Mouse (Mus musculus) midbrain, embryonic 11.5 days (tissue): ENCODE measurements around the gene Tbxas1. TPM values are rescaled to one million over a fixed set of nuclear protein-coding genes. Genes with fewer than 3 reads are reported as not detected.
A peak's percentile ranks its signal among the peaks of the same experiment; 100 is the strongest.

Source experiments
- ATAC-seq: fragments of 200-750 bp; cut with Nextera tagmentation; 2 replicates; pipeline ENCODE4 v1.8.0; 2017; ENCODE audit warnings: moderate TSS enrichment, moderate library complexity; ENCODE audit not compliant: low FRiP score
- DNase-seq: peaks from one replicate; pipeline ENCODE4 v3.0.0; 2015; ENCODE audit warnings: low spot score; ENCODE audit errors: missing footprints
- H3K27ac ChIP-seq: fragments of 300-500 bp; sonication (generic); 2 replicates; pipeline ENCODE4 v1.5.1; 2014; ENCODE audit warnings: low read depth, low read length
- H3K27me3 ChIP-seq: fragments of 300-500 bp; sonication (generic); 2 replicates; pipeline ENCODE4 v1.6.1; 2014; ENCODE audit warnings: mild to moderate bottlenecking, low read length, moderate library complexity, mixed read lengths; ENCODE audit not compliant: control insufficient read depth, insufficient read depth
- H3K36me3 ChIP-seq: fragments of 300-500 bp; sonication (generic); 2 replicates; pipeline ENCODE4 v1.6.1; 2014; ENCODE audit warnings: mild to moderate bottlenecking, low read length, moderate library complexity, mixed read lengths; ENCODE audit not compliant: control insufficient read depth, insufficient read depth
- H3K4me1 ChIP-seq: fragments of 300-500 bp; sonication (generic); 2 replicates; pipeline ENCODE4 v1.6.1; 2014; ENCODE audit warnings: low read length; ENCODE audit not compliant: control insufficient read depth, insufficient read depth
- H3K4me2 ChIP-seq: fragments of 300-500 bp; sonication (generic); 2 replicates; pipeline ENCODE4 v1.6.1; 2014; ENCODE audit warnings: mild to moderate bottlenecking, moderate library complexity
- H3K4me3 ChIP-seq: fragments of 300-500 bp; sonication (generic); 2 replicates; pipeline ENCODE4 v1.5.1; 2014; ENCODE audit warnings: low read depth, low read length
- H3K9ac ChIP-seq: fragments of 300-500 bp; sonication (generic); 2 replicates; pipeline ENCODE4 v1.6.1; 2014; ENCODE audit warnings: low read length
- H3K9me3 ChIP-seq: fragments of 300-500 bp; sonication (generic); 2 replicates; pipeline ENCODE4 v1.6.1; 2016; ENCODE audit warnings: low read length; ENCODE audit not compliant: control insufficient read depth
- WGBS: fragments of 180-500 bp; shearing (Covaris S2); extraction: QIAGEN DNeasy Blood & Tissue Kit; methylation state at CpG from one replicate; pipeline ENCODE4 v1.1.7; 2014; 5-methylcytosine and 5-hydroxymethylcytosine counted together
- polyA plus RNA-seq: library from polyadenylated mRNA; unstranded; fragments of >200 nt; fragmentation: Nextera tagmentation; extraction: Ambion mirVana; gene quantifications from 2 replicates; pipeline ENCODE4 v1.2.1, GENCODE M21; 2014

The Tbxas1 gene
- polyA plus RNA-seq, 1 experiment from 2014 or later: 1.5 TPM

- H3K27me3 ChIP-seq: no peaks in the 10 kb centered on the region
- H3K4me1 ChIP-seq: no peaks in the 10 kb centered on the region
- no peaks in the 10 kb centered on the region for H3K36me3 ChIP-seq
- no peak for ATAC-seq
- H3K4me3 ChIP-seq: no peak overlapping the region
- peak; percentile 75 for DNase-seq
- 86% methylated on average over 13 of the region's 13 CpGs for WGBS
- H3K9ac ChIP-seq: no peak overlapping the region
- no peak overlapping the region for H3K4me2 ChIP-seq
- no peak overlapping the region for H3K27ac ChIP-seq
- H3K9me3 ChIP-seq: no peaks in the 10 kb centered on the region
These were observed 51.8 kb downstream of the Tbxas1 start for GRCm38 (mm10) chr6:38926963-38927361.

- Histone ChIP-seq H3K9ac (no peak overlapping the region), H3K36me3 (no peaks in the 10 kb centered on the region), H3K4me3 (no peak overlapping the region), H3K27ac (no peak overlapping the region), H3K4me1 (no peaks in the 10 kb centered on the region), H3K9me3 (no peaks in the 10 kb centered on the region), H3K27me3 (no peaks in the 10 kb centered on the region), H3K4me2 (no peak overlapping the region)
- no peak for DNase-seq
- 86% methylated on average over 3 of the region's 3 CpGs for WGBS
- no peak for ATAC-seq
These were observed 53.3 kb downstream of the Tbxas1 start for GRCm38 (mm10) chr6:38928489-38928888.

GRCm38 (mm10) chr6:38936009-38936408, 60.8 kb downstream of the Tbxas1 start:
- Histone ChIP-seq H3K27ac (no peak overlapping the region), H3K4me1 (no peaks in the 10 kb centered on the region), H3K9me3 (no peaks in the 10 kb centered on the region), H3K4me3 (no peak overlapping the region), H3K27me3 (no peaks in the 10 kb centered on the region), H3K4me2 (no peak overlapping the region), H3K36me3 (no peaks in the 10 kb centered on the region), H3K9ac (no peak overlapping the region)
- no peak for ATAC-seq
- WGBS: 81% methylated on average over 2 of the region's 2 CpGs
- DNase-seq: peak; percentile 44

- no peak for DNase-seq
- H3K9me3 ChIP-seq: no peaks in the 10 kb centered on the region
- no peak overlapping the region for H3K9ac ChIP-seq
- no peak overlapping the region for H3K4me3 ChIP-seq
- WGBS: 84% methylated on average over 6 of the region's 6 CpGs
- H3K27ac ChIP-seq: no peak overlapping the region
- ATAC-seq: no peak
- H3K27me3 ChIP-seq: no peaks in the 10 kb centered on the region
- no peaks in the 10 kb centered on the region for H3K4me1 ChIP-seq
- no peaks in the 10 kb centered on the region for H3K36me3 ChIP-seq
- no peak overlapping the region for H3K4me2 ChIP-seq
These were observed 63.2 kb downstream of the Tbxas1 start for GRCm38 (mm10) chr6:38938421-38938820.

GRCm38 (mm10) chr6:38939096-38939495, 63.9 kb downstream of the Tbxas1 start:
- Histone ChIP-seq H3K9ac (no peak overlapping the region), H3K9me3 (no peaks in the 10 kb centered on the region), H3K4me2 (no peak overlapping the region), H3K4me1 (no peaks in the 10 kb centered on the region), H3K4me3 (no peak overlapping the region), H3K36me3 (no peaks in the 10 kb centered on the region), H3K27ac (no peak overlapping the region), H3K27me3 (no peaks in the 10 kb centered on the region)
- WGBS: 87% methylated on average over 4 of the region's 4 CpGs
- DNase-seq (no peak), ATAC-seq (no peak)

- H3K9me3 ChIP-seq: no peaks in the 10 kb centered on the region
- no peak overlapping the region for H3K27ac ChIP-seq
- no peaks in the 10 kb centered on the region for H3K4me1 ChIP-seq
- no peaks in the 10 kb centered on the region for H3K36me3 ChIP-seq
- WGBS: 88% methylated on average over 1 of the region's 1 CpGs
- no peak overlapping the region for H3K4me2 ChIP-seq
- DNase-seq: no peak
- no peak overlapping the region for H3K9ac ChIP-seq
- ATAC-seq: no peak
- no peaks in the 10 kb centered on the region for H3K27me3 ChIP-seq
- no peak overlapping the region for H3K4me3 ChIP-seq
These were observed 65.8 kb downstream of the Tbxas1 start for GRCm38 (mm10) chr6:38941016-38941415.

- Histone ChIP-seq H3K9me3 (no peaks in the 10 kb centered on the region), H3K36me3 (no peaks in the 10 kb centered on the region), H3K27me3 (no peaks in the 10 kb centered on the region), H3K9ac (no peak overlapping the region), H3K27ac (no peak overlapping the region), H3K4me3 (no peak overlapping the region), H3K4me2 (no peak overlapping the region), H3K4me1 (no peaks in the 10 kb centered on the region)
- ATAC-seq (no peak), DNase-seq (peak; percentile 59)
- WGBS: 97% methylated on average over 3 of the region's 3 CpGs
These were observed 67.6 kb downstream of the Tbxas1 start for GRCm38 (mm10) chr6:38942771-38943170.

- peak; percentile 39 for DNase-seq
- Histone ChIP-seq H3K27me3 (no peaks in the 10 kb centered on the region), H3K9me3 (no peaks in the 10 kb centered on the region), H3K4me1 (no peaks in the 10 kb centered on the region), H3K27ac (no peak overlapping the region), H3K4me3 (no peak overlapping the region), H3K9ac (no peak overlapping the region), H3K36me3 (no peaks in the 10 kb centered on the region), H3K4me2 (no peak overlapping the region)
- WGBS: 92% methylated on average over 8 of the region's 8 CpGs
- ATAC-seq: no peak
These were observed 69.2 kb downstream of the Tbxas1 start for GRCm38 (mm10) chr6:38944392-38944791.

- Histone ChIP-seq H3K4me2 (no peak overlapping the region), H3K36me3 (no peaks in the 10 kb centered on the region), H3K27ac (no peak overlapping the region), H3K27me3 (no peaks in the 10 kb centered on the region), H3K4me3 (no peak overlapping the region), H3K9ac (no peak overlapping the region), H3K9me3 (no peaks in the 10 kb centered on the region), H3K4me1 (no peaks in the 10 kb centered on the region)
- WGBS: 87% methylated on average over 7 of the region's 7 CpGs
- DNase-seq (peak; percentile 69), ATAC-seq (no peak)
These were observed 69.6 kb downstream of the Tbxas1 start for GRCm38 (mm10) chr6:38944826-38945225.

GRCm38 (mm10) chr6:38945681-38946080, 70.5 kb downstream of the Tbxas1 start:
- ATAC-seq (no peak), DNase-seq (no peak)
- H3K4me2 ChIP-seq: no peak overlapping the region
- no peaks in the 10 kb centered on the region for H3K4me1 ChIP-seq
- no peaks in the 10 kb centered on the region for H3K27me3 ChIP-seq
- no peak overlapping the region for H3K4me3 ChIP-seq
- no peak overlapping the region for H3K9ac ChIP-seq
- no peaks in the 10 kb centered on the region for H3K36me3 ChIP-seq
- 88% methylated on average over 3 of the region's 3 CpGs for WGBS
- no peak overlapping the region for H3K27ac ChIP-seq
- H3K9me3 ChIP-seq: no peaks in the 10 kb centered on the region
